Mouse (Mus musculus) heart, postnatal 0 days (tissue): ENCODE measurements at regions not wholly inside any gene's neighbourhood (a gene's known extent, or its start where the extent isn't known, plus 50 kb on each side); places are given as distances from the start of the nearest gene placed in this dataset.

Experiments used
- CTCF ChIP-seq: IDR thresholded peaks from 2 replicates; pipeline ENCODE4 v1.5.1; 2016; ENCODE audit warnings: antibody characterized with exemption, control low read depth, low read depth
- EP300 ChIP-seq: IDR thresholded peaks from 2 replicates; pipeline ENCODE4 v1.6.1; 2016; ENCODE audit warnings: antibody characterized with exemption, low read depth

DNA sequence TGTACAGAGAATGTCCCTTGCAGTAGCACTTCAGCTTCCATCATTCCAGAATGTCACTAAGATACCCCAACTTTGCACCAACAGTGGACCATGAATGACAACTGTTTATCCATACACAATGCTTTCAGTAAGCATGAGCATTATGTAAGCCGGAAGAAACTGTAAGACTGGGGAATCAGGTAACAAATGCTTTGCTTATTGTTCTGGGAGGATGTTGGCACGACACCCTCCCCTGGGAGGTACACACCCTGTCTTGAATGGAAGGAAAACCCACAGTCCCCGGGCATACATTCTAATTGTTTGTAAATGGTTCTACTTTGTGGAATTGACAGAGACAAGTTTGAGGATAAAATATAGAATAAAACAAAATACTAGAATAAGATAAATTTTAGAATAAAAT is 69.0 kb upstream of the Basp1 start:
- TF ChIP-seq CTCF: no peak
- TF ChIP-seq EP300: no peak
